21 mouse cellular contexts compared by ENCODE assay signal in genomic region chr8:9095980-9096379, GRCm38 (mm10).
A peak's percentile ranks its signal among the peaks of the same experiment; 100 is the strongest.
DNase-seq lines count a peak whose midpoint lies in the region; ATAC-seq and TF ChIP-seq lines count a peak whose summit lies in the region.
"Had no signal": no experiment of that assay in that cellular context is flagged by ENCODE, and none has a peak within 500 bp of the region (broad histone marks: within the 10 kb centered on the region; RNA-seq: fewer than 3 reads in every experiment).

No protein-coding gene starts in this region.

- no peaks in the 10 kb centered on the region for H3K27me3 ChIP-seq in heart, postnatal 0 days (ENCODE audit: control insufficient read depth, insufficient read depth, low read length)
- no peaks in the 10 kb centered on the region for H3K27me3 ChIP-seq in lung, embryonic 14.5 days (ENCODE audit: insufficient read depth, low read length)
- no peaks in the 10 kb centered on the region for H3K27me3 ChIP-seq in lung, embryonic 16.5 days (ENCODE audit: control insufficient read depth, insufficient read depth, low read depth, low read length)
- no peaks in the 10 kb centered on the region for H3K27me3 ChIP-seq in midbrain, embryonic 15.5 days (replicated peaks)
- H3K27me3 ChIP-seq: CH12.LX; embryonic facial prominence, embryonic 13.5 days; heart, embryonic 13.5 days; limb, embryonic 13.5 days; midbrain, embryonic 12.5 days; neural tube, embryonic 12.5 days had no signal

- H3K9ac ChIP-seq in heart, postnatal 0 days (replicated peaks; ENCODE audit: low read depth, low read length): no peak overlapping the region
- no peak overlapping the region for H3K9ac ChIP-seq in lung, embryonic 14.5 days
- H3K9ac ChIP-seq in lung, embryonic 16.5 days (ENCODE audit: low read length): no peak overlapping the region
- H3K9ac ChIP-seq in midbrain, embryonic 15.5 days: no peak overlapping the region
- H3K9ac ChIP-seq: embryonic facial prominence, embryonic 13.5 days; heart, embryonic 13.5 days; limb, embryonic 13.5 days; liver, embryonic 14.5 days; midbrain, embryonic 12.5 days; neural tube, embryonic 12.5 days had no signal

- no peak overlapping the region for H3K27ac ChIP-seq in heart, postnatal 0 days (ENCODE audit: low read depth)
- H3K27ac ChIP-seq in lung, embryonic 14.5 days (ENCODE audit: low read depth): no peak overlapping the region
- H3K27ac ChIP-seq in lung, embryonic 16.5 days (ENCODE audit: low read length): no peak overlapping the region
- H3K27ac ChIP-seq in midbrain, embryonic 15.5 days: no peak overlapping the region
- H3K27ac ChIP-seq: embryonic facial prominence, embryonic 13.5 days; heart, embryonic 13.5 days; hindbrain, postnatal 0 days; limb, embryonic 13.5 days; liver, embryonic 14.5 days; midbrain, embryonic 12.5 days; neural tube, embryonic 12.5 days had no signal

- peak; percentile 24; the same call in 1 of the 2 replicates for ATAC-seq in heart, postnatal 0 days (ENCODE audit: insufficient read depth, low read depth)
- ATAC-seq in lung, embryonic 14.5 days (ENCODE audit: insufficient read depth): no peak
- ATAC-seq in lung, embryonic 16.5 days (ENCODE audit: low read depth): peak; percentile 53; the same call in 1 of the 2 replicates
- no peak for ATAC-seq in midbrain, embryonic 15.5 days (replicated peaks)
- ATAC-seq: forebrain, embryonic 14.5 days; hindbrain, postnatal 0 days had no signal

- DNase-seq in heart, postnatal 0 days (ENCODE audit: low spot score): peak; percentile 11
- no peak for DNase-seq in heart, adult 8-10 months (ENCODE audit: low spot score)
- DNase-seq in lung, embryonic 14.5 days: peak; percentile 69
- DNase-seq in lung, adult 2 months: no peak
- DNase-seq in gastrocnemius, postnatal 4 days (ENCODE audit: low spot score in 2 of 2): no peak
- DNase-seq in adipocyte (ENCODE audit: low spot score): no peak
- DNase-seq: cerebellum, adult 9-11 months; gastrocnemius, postnatal 36 days; right cerebral cortex, adult 18-20 months; thymus, postnatal 14 days had no signal

- TF ChIP-seq CTCF in heart, postnatal 0 days (IDR thresholded peaks at IDR 0.05; ENCODE audit: low read depth): no peak
- TF ChIP-seq CTCF in lung, embryonic 14.5 days (IDR thresholded peaks at IDR 0.05; ENCODE audit: low read depth): no peak
- no peak for TF ChIP-seq CTCF in lung, adult 2 months (IDR thresholded peaks at IDR 0.05; ENCODE audit: insufficient read depth, low read length)

- 0 out of 2 replicates have a peak, but pooled peaks cover 9% of the 10 kb centered on the region for H3K4me1 ChIP-seq in heart, postnatal 0 days (ENCODE audit: control insufficient read depth, insufficient read depth)
- H3K4me1 ChIP-seq in lung, embryonic 14.5 days (ENCODE audit: insufficient read depth): peaks cover 8% of the 10 kb centered on the region
- peaks cover 2% of the 10 kb centered on the region for H3K4me1 ChIP-seq in lung, adult 2 months (ENCODE audit: control insufficient read depth, insufficient read depth, low read length)
- peaks cover 20% of the 10 kb centered on the region for H3K4me1 ChIP-seq in lung, embryonic 16.5 days (replicated peaks; ENCODE audit: control insufficient read depth, insufficient read depth, low read length)
- H3K4me1 ChIP-seq in midbrain, embryonic 15.5 days: no peaks in the 10 kb centered on the region
- H3K4me1 ChIP-seq: embryonic facial prominence, embryonic 13.5 days; limb, embryonic 13.5 days; midbrain, embryonic 12.5 days; neural tube, embryonic 12.5 days had no signal

- WGBS in heart, postnatal 0 days: 41% methylated on average over 5 of the region's 5 CpGs
- WGBS in lung, embryonic 14.5 days: 27% methylated on average over 5 of the region's 5 CpGs
- WGBS in lung, adult 2 months: 34% methylated on average over 5 of the region's 5 CpGs
- WGBS in lung, embryonic 16.5 days: 31% methylated on average over 5 of the region's 5 CpGs
- whole genome bisulfite sequencing in midbrain, embryonic 15.5 days: 77% methylated on average over 5 of the region's 5 CpGs

- no peak for TF ChIP-seq EP300 in heart, postnatal 0 days (IDR thresholded peaks at IDR 0.05; ENCODE audit: low read depth)

- TF ChIP-seq POLR2A in lung, adult 2 months (IDR thresholded peaks at IDR 0.05; ENCODE audit: borderline replicate concordance, extremely low read depth, low read depth, low read length): no peak

- no peaks in the 10 kb centered on the region for H3K36me3 ChIP-seq in heart, postnatal 0 days (replicated peaks; ENCODE audit: control insufficient read depth, insufficient read depth, low read length)
- H3K36me3 ChIP-seq in lung, embryonic 14.5 days (ENCODE audit: insufficient read depth): no peaks in the 10 kb centered on the region
- no peaks in the 10 kb centered on the region for H3K36me3 ChIP-seq in lung, embryonic 16.5 days (ENCODE audit: control insufficient read depth, insufficient read depth, low read length)
- H3K36me3 ChIP-seq in midbrain, embryonic 15.5 days (replicated peaks): no peaks in the 10 kb centered on the region
- H3K36me3 ChIP-seq: embryonic facial prominence, embryonic 13.5 days; heart, embryonic 13.5 days; limb, embryonic 13.5 days; midbrain, embryonic 12.5 days; neural tube, embryonic 12.5 days had no signal

- H3K4me2 ChIP-seq in heart, postnatal 0 days (ENCODE audit: low read depth, low read length): no peak overlapping the region
- no peak overlapping the region for H3K4me2 ChIP-seq in lung, embryonic 14.5 days
- H3K4me2 ChIP-seq in lung, embryonic 16.5 days (ENCODE audit: low read depth, low read length): no peak overlapping the region
- H3K4me2 ChIP-seq in midbrain, embryonic 15.5 days: no peak overlapping the region
- H3K4me2 ChIP-seq: embryonic facial prominence, embryonic 13.5 days; heart, embryonic 13.5 days; limb, embryonic 13.5 days; midbrain, embryonic 12.5 days; neural tube, embryonic 12.5 days had no signal

- H3K4me3 ChIP-seq in heart, postnatal 0 days (ENCODE audit: low read depth, low read length): no peak overlapping the region
- no peak overlapping the region for H3K4me3 ChIP-seq in lung, embryonic 14.5 days (ENCODE audit: low read depth, low read length)
- no peak overlapping the region for H3K4me3 ChIP-seq in lung, adult 2 months (replicated peaks; ENCODE audit: extremely low read depth, low read depth, low read length)
- H3K4me3 ChIP-seq in lung, embryonic 16.5 days (ENCODE audit: low read length): no peak overlapping the region
- H3K4me3 ChIP-seq in midbrain, embryonic 15.5 days: no peak overlapping the region
- H3K4me3 ChIP-seq: embryonic facial prominence, embryonic 13.5 days; heart, embryonic 13.5 days; limb, embryonic 13.5 days; midbrain, embryonic 12.5 days; neural tube, embryonic 12.5 days had no signal

- H3K9me3 ChIP-seq in heart, postnatal 0 days (replicated peaks; ENCODE audit: control insufficient read depth, low read length): no peaks in the 10 kb centered on the region
- no peaks in the 10 kb centered on the region for H3K9me3 ChIP-seq in lung, embryonic 14.5 days (ENCODE audit: low read depth, low read length)
- H3K9me3 ChIP-seq in lung, embryonic 16.5 days (ENCODE audit: control insufficient read depth, low read length): no peaks in the 10 kb centered on the region
- H3K9me3 ChIP-seq in midbrain, embryonic 15.5 days: no peaks in the 10 kb centered on the region
- H3K9me3 ChIP-seq: embryonic facial prominence, embryonic 13.5 days; heart, embryonic 13.5 days; limb, embryonic 13.5 days; midbrain, embryonic 12.5 days; neural tube, embryonic 12.5 days had no signal

Comparison
In these comparisons a context has a peak if more than half of its experiments do, and no peak if none do; other contexts are left out.
1. ATAC-seq: peak in heart, postnatal 0 days (single experiment) and lung, embryonic 16.5 days (single experiment); none in lung, embryonic 14.5 days (single experiment) and midbrain, embryonic 15.5 days (single experiment).
2. DNase-seq: peak in heart, postnatal 0 days (single experiment) and lung, embryonic 14.5 days (single experiment); none in heart, adult 8-10 months (single experiment), lung, adult 2 months (single experiment), gastrocnemius, postnatal 4 days (0 of 2) and adipocyte (single experiment).